ENCODE assay signal across 12 mouse cellular contexts in genomic region chr6:91715023-91715422, GRCm38 (mm10). TPM values are rescaled to one million over a fixed set of nuclear protein-coding genes. Genes with fewer than 3 reads are reported as not detected.
DNase-seq lines count a peak whose midpoint lies in the region; ATAC-seq and TF ChIP-seq lines count a peak whose summit lies in the region.
"Had no signal": no experiment of that assay in that cellular context is flagged by ENCODE, and none has a peak within 500 bp of the region (broad histone marks: within the 10 kb centered on the region; RNA-seq: fewer than 3 reads in every experiment).

No protein-coding gene starts in this region.

- TF ChIP-seq CTCF in lung, adult 2 months (IDR thresholded peaks at IDR 0.05; ENCODE audit: insufficient read depth, low read length): no peak

- H3K27ac ChIP-seq in heart, embryonic 12.5 days (ENCODE audit: poor library complexity, severe bottlenecking): no peak overlapping the region
- 0 out of 2 replicates have a peak overlapping the region, but pooled peaks have one; percentile 2 for H3K27ac ChIP-seq in lung, embryonic 16.5 days (ENCODE audit: low read length)
- H3K27ac ChIP-seq: heart, embryonic 13.5 days had no signal

- H3K79me2 ChIP-seq in myocyte (ENCODE audit: control insufficient read depth, insufficient read depth): peaks cover 71% of the 10 kb centered on the region

- intact Hi-C loops in heart, postnatal 14 days (cut with DNase I): no loop called here

- H3K9me3 ChIP-seq in heart, embryonic 12.5 days (replicated peaks): no peaks in the 10 kb centered on the region
- no peaks in the 10 kb centered on the region for H3K9me3 ChIP-seq in lung, embryonic 16.5 days (ENCODE audit: control insufficient read depth, low read length)
- H3K9me3 ChIP-seq: heart, embryonic 13.5 days had no signal

- H3K4me3 ChIP-seq in heart, embryonic 12.5 days: no peak overlapping the region
- H3K4me3 ChIP-seq in lung, embryonic 16.5 days (ENCODE audit: low read length): no peak overlapping the region
- no peak overlapping the region for H3K4me3 ChIP-seq in lung, adult 2 months (replicated peaks; ENCODE audit: extremely low read depth, low read depth, low read length)
- no peak overlapping the region for H3K4me3 ChIP-seq in myocyte
- H3K4me3 ChIP-seq: heart, embryonic 13.5 days had no signal

- peak; percentile 99 for DNase-seq in heart, adult 11 months
- DNase-seq in lung, adult 2 months: no peak
- DNase-seq in heart, postnatal 14 days: peak; percentile 54 to 55
- DNase-seq in cerebellum, adult 9-11 months: no peak
- no peak for DNase-seq in layer of hippocampus, postnatal 25 days (ENCODE audit: extremely low spot score in 1 of 2, low spot score in 1 of 2)
- DNase-seq: B cell, adult 2 months; kidney, postnatal 14 days had no signal

- H3K9ac ChIP-seq in heart, embryonic 12.5 days: no peak overlapping the region
- no peak overlapping the region for H3K9ac ChIP-seq in lung, embryonic 16.5 days (ENCODE audit: low read length)
- H3K9ac ChIP-seq: heart, embryonic 13.5 days had no signal

- no peak for ATAC-seq in heart, embryonic 12.5 days (ENCODE audit: insufficient number of reproducible peaks, low FRiP score)
- no peak for ATAC-seq in lung, embryonic 16.5 days (ENCODE audit: low read depth)
- ATAC-seq: Patski had no signal

- H3K4me2 ChIP-seq in heart, embryonic 12.5 days: no peak overlapping the region
- no peak overlapping the region for H3K4me2 ChIP-seq in lung, embryonic 16.5 days (ENCODE audit: low read depth, low read length)
- H3K4me2 ChIP-seq in myocyte (ENCODE audit: low read depth): peak overlapping the region; percentile 21
- H3K4me2 ChIP-seq: heart, embryonic 13.5 days had no signal

- no peak overlapping the region for H3ac ChIP-seq in myocyte (ENCODE audit: control insufficient read depth, insufficient read length)

- WGBS in heart, embryonic 12.5 days: 77% methylated on average over 8 of the region's 8 CpGs
- 72% methylated on average over 8 of the region's 8 CpGs for WGBS in lung, embryonic 16.5 days
- WGBS in lung, adult 2 months: 35% methylated on average over 8 of the region's 8 CpGs

- H3K4me1 ChIP-seq in heart, embryonic 12.5 days (replicated peaks): peaks cover 50% of the 10 kb centered on the region
- peaks cover 29% of the 10 kb centered on the region for H3K4me1 ChIP-seq in lung, embryonic 16.5 days (replicated peaks; ENCODE audit: control insufficient read depth, insufficient read depth, low read length)
- peaks cover 40% of the 10 kb centered on the region for H3K4me1 ChIP-seq in lung, adult 2 months (ENCODE audit: control insufficient read depth, insufficient read depth, low read length)

- H3K36me3 ChIP-seq in heart, embryonic 12.5 days: peaks cover 9% of the 10 kb centered on the region
- no peaks in the 10 kb centered on the region for H3K36me3 ChIP-seq in lung, embryonic 16.5 days (ENCODE audit: control insufficient read depth, insufficient read depth, low read length)
- peaks cover 27% of the 10 kb centered on the region for H3K36me3 ChIP-seq in myocyte (ENCODE audit: control insufficient read depth, insufficient read depth)

- no peak for TF ChIP-seq POLR2A in lung, adult 2 months (IDR thresholded peaks at IDR 0.05; ENCODE audit: borderline replicate concordance, extremely low read depth, low read depth, low read length)
- TF ChIP-seq POLR2A in myocyte (IDR thresholded peaks at IDR 0.05; ENCODE audit: insufficient read length, low read depth): no peak

- H3K27me3 ChIP-seq in heart, embryonic 12.5 days (replicated peaks): no peaks in the 10 kb centered on the region
- no peaks in the 10 kb centered on the region for H3K27me3 ChIP-seq in lung, embryonic 16.5 days (ENCODE audit: control insufficient read depth, insufficient read depth, low read depth, low read length)
- H3K27me3 ChIP-seq in myocyte (ENCODE audit: control insufficient read depth, insufficient read depth, insufficient read length): no peaks in the 10 kb centered on the region
- H3K27me3 ChIP-seq: heart, embryonic 13.5 days; Patski had no signal

TF ChIP-seq in myocyte, 11 proteins besides CTCF, POLR2A, EP300 and RAD21:
- TF ChIP-seq SRF (IDR thresholded peaks at IDR 0.05; ENCODE audit: control insufficient read depth, insufficient read length, low read depth) (no peak), E2F4 (IDR thresholded peaks at IDR 0.05; ENCODE audit: insufficient read depth) (no peak)
TF ChIP-seq in myocyte: peak in this region for 0.

RNA-seq across cellular contexts. Expression of gene Slc6a6, which starts 31.2 kb away (rescaled TPM):
- polyA plus RNA-seq in heart, embryonic 12.5 days (2016; fragmentation: Nextera tagmentation; extraction: Ambion mirVana): 79.1 and 85.8 TPM in 2 replicates
- 47.1 and 51.7 TPM in 2 replicates for polyA plus RNA-seq in lung, embryonic 16.5 days (2015; fragmentation: Nextera tagmentation; extraction: Ambion mirVana)
- polyA plus RNA-seq in lung, adult 2 months (2012; rRNA removed): 178 and 228 TPM in 2 replicates
- 100 to 1,000 TPM; 117 to 145 TPM for total RNA-seq in heart, postnatal 14 days (2021)
- 98.2 TPM for polyA plus RNA-seq in myocyte (2012; fragmentation: generic; extraction: Trizol)
- total RNA-seq in layer of hippocampus, postnatal 25 days (2021): 100 to 1,000 TPM; 104 to 168 TPM

Comparison
In these comparisons a context has a peak if more than half of its experiments do, and no peak if none do; other contexts are left out.
1. DNase-seq: peak in heart, adult 11 months (single experiment) and heart, postnatal 14 days (2 of 2); none in lung, adult 2 months (single experiment), cerebellum, adult 9-11 months (single experiment) and layer of hippocampus, postnatal 25 days (0 of 2).